Mouse (Mus musculus) lung, adult 18-20 months (tissue): ENCODE measurements around the gene Slc16a13.
A peak's percentile ranks its signal among the peaks of the same experiment; 100 is the strongest.

ENCODE experiments used
- DNase-seq, 2 experiments: peaks; one replicate each; pipeline ENCODE4 v3.0.0; 2022; ENCODE audit warnings: mixed read lengths in 2 of 2

Gene Slc16a13

GRCm38 (mm10) chr11:70210681-70211080 is 10.2 kb downstream of the Slc16a13 start:
- DNase-seq = peak in 1 of 2 experiments; percentile 21

- peak; percentile 19 to 27 for DNase-seq
These were observed 12.0 kb downstream of the Slc16a13 start for GRCm38 (mm10) chr11:70208778-70209388.

- DNase-seq = no peak
These were observed 13.6 kb downstream of the Slc16a13 start for GRCm38 (mm10) chr11:70207283-70207682.

- no peak for DNase-seq
These were observed 14.1 kb downstream of the Slc16a13 start for GRCm38 (mm10) chr11:70206801-70207200.

- DNase-seq = peak; percentile 84 to 88
These were observed 19.2 kb downstream of the Slc16a13 start for GRCm38 (mm10) chr11:70201691-70202090.

- DNase-seq = peak; percentile 60 to 75
These were observed 20.7 kb downstream of the Slc16a13 start for GRCm38 (mm10) chr11:70200036-70200608.

- peak; percentile 14 to 52 for DNase-seq
These were observed 21.8 kb downstream of the Slc16a13 start for GRCm38 (mm10) chr11:70199107-70199506.

GRCm38 (mm10) chr11:70198332-70198731 is 22.5 kb downstream of the Slc16a13 start:
- DNase-seq = peak; percentile 53 to 65

- DNase-seq = peak in 1 of 2 experiments; percentile 36
These were observed 27.2 kb downstream of the Slc16a13 start for GRCm38 (mm10) chr11:70193354-70194285.

- DNase-seq = no peak
These were observed 28.7 kb downstream of the Slc16a13 start for GRCm38 (mm10) chr11:70192157-70192556.

GRCm38 (mm10) chr11:70191188-70191587 is 29.7 kb downstream of the Slc16a13 start:
- DNase-seq = no peak

GRCm38 (mm10) chr11:70189319-70190134 is 31.3 kb downstream of the Slc16a13 start:
- no peak for DNase-seq

GRCm38 (mm10) chr11:70185120-70185519 is 35.7 kb downstream of the Slc16a13 start:
- no peak for DNase-seq

- DNase-seq = no peak
These were observed 40.4 kb downstream of the Slc16a13 start for GRCm38 (mm10) chr11:70180496-70180895.

GRCm38 (mm10) chr11:70179401-70179800 is 41.5 kb downstream of the Slc16a13 start:
- no peak for DNase-seq

- no peak for DNase-seq
These were observed 42.1 kb downstream of the Slc16a13 start for GRCm38 (mm10) chr11:70178756-70179155.

- no peak for DNase-seq
These were observed 42.6 kb downstream of the Slc16a13 start for GRCm38 (mm10) chr11:70178311-70178710.

GRCm38 (mm10) chr11:70177647-70178046 is 43.2 kb downstream of the Slc16a13 start:
- DNase-seq = no peak

- no peak for DNase-seq
These were observed 46.4 kb downstream of the Slc16a13 start for GRCm38 (mm10) chr11:70174491-70174890.

GRCm38 (mm10) chr11:70172298-70172697 is 48.6 kb downstream of the Slc16a13 start:
- no peak for DNase-seq

- DNase-seq = peak; percentile 32 to 65
These were observed 49.0 kb downstream of the Slc16a13 start for GRCm38 (mm10) chr11:70171847-70172246.

GRCm38 (mm10) chr11:70171181-70171580 is 49.7 kb downstream of the Slc16a13 start:
- no peak for DNase-seq

- DNase-seq = no peak
These were observed 50.6 kb downstream of the Slc16a13 start for GRCm38 (mm10) chr11:70170291-70170690.
